Mouse (Mus musculus) thymus, postnatal 4 days (tissue): ENCODE measurements around the gene Bud23.

Experiments
- DNase-seq: peaks from one replicate; pipeline ENCODE4 v3.0.0; 2021

Bud23 gene

GRCm38 (mm10) chr5:135016224-135016759 lies 48.5 kb downstream of the Bud23 start:
- DNase-seq, result no peak

GRCm38 (mm10) chr5:135015497-135015896 lies 49.3 kb downstream of the Bud23 start:
- peak; percentile 93 for DNase-seq

- DNase-seq, result peak; percentile 94
These were observed 51.9 kb downstream of the Bud23 start for GRCm38 (mm10) chr5:135012671-135013441.

- peak; percentile 28 for DNase-seq
These were observed 52.7 kb downstream of the Bud23 start for GRCm38 (mm10) chr5:135011809-135012613.

- DNase-seq, result peak; percentile 20
These were observed 53.7 kb downstream of the Bud23 start for GRCm38 (mm10) chr5:135010841-135011743.

- no peak for DNase-seq
These were observed 54.4 kb downstream of the Bud23 start for GRCm38 (mm10) chr5:135010320-135010709.

- peak; percentile 85 for DNase-seq
These were observed 55.0 kb downstream of the Bud23 start for GRCm38 (mm10) chr5:135009590-135010319.

- DNase-seq, result peak; percentile 99
These were observed 55.8 kb downstream of the Bud23 start, which contains the start of gene Abhd11 for GRCm38 (mm10) chr5:135008671-135009589. TSS of gene Abhd11 (plus strand) at chr5:135009152.

- peak; percentile 71 for DNase-seq
These were observed 56.8 kb downstream of the Bud23 start for GRCm38 (mm10) chr5:135007802-135008571.
